Mouse (Mus musculus) ES-Bruce4 (cell line): ENCODE measurements around the gene E130218I03Rik.

ENCODE experiments used
- CTCF ChIP-seq: IDR thresholded peaks from one replicate; pipeline ENCODE4 v1.8.1; 2011; ENCODE audit warnings: low read depth, low read length
- POLR2A ChIP-seq: IDR thresholded peaks from one replicate; pipeline ENCODE4 v1.8.1; 2011; ENCODE audit warnings: low read length; ENCODE audit not compliant: insufficient read depth

DNA sequence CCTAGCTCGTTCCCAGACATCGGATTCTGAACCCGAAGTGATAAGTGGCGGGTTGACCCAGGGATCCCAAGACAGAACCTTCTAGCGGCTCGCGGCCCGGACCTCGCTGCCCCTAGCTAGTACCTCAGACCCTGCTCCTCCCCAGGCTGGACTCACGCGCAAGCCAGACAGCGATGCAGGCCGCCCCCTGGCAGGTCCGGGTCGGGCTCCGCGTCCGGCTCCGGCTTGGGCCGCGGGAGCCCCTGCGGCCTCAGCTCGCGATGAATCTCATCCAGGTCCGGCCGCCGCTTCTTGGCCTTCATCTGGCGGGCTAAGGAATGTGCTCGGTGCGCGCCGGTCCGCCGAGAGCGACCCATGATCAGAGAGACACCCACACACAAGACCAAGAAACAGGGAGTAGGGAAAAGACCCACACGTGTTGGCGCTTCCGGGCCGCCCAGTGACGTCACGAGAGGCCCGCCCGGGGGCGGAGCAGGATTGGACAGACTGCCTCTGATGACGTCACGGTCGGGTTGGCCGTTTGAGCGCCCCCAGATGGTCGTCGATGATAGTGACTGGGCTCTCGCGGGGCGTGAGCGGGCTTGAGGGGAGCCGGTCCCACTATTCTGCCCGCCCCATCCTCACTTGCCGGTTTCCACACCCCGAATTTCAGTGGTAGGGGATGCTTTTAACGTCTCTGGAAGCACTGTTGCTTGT is 1.8 kb downstream of the E130218I03Rik start, which contains the start of gene Zfp593:
- TF ChIP-seq CTCF (peak; percentile 78), POLR2A (peak; percentile 9)
